In the genomic region with DNA sequence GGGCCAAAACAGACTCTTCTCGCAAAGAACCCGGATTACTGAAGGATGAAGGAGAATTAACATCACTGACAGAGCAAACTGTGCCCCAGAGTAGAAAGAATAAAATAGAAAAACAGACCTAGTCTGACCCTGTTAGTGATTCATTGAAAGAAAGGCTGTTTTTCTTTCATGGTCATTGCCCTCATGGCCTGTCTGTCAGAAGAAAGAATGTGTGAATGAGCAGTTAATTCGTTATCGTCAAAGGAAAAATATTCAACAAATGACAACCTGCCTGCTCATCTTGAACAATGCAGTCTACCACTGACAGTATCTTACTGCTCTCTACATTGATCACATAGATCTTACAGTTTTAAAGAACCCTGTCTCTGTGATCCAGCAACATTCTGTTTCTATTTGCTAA, we compare ENCODE assay signal across 18 mouse cellular contexts.
DNase-seq lines count a peak whose midpoint lies in the region.
"Had no signal": no experiment of that assay in that cellular context is flagged by ENCODE, and none has a peak within 500 bp of the region (broad histone marks: within the 10 kb centered on the region; RNA-seq: fewer than 3 reads in every experiment).

No protein-coding gene starts in this region.

- DNase-seq in embryo, embryonic 10.5 days (ENCODE audit: low spot score) = peak; percentile 1
- DNase-seq in embryo, embryonic 9.5 days (ENCODE audit: extremely low spot score) = no peak
- DNase-seq in kidney, adult 8-10 months = peak; percentile 1 to 19
- no peak for DNase-seq in kidney, postnatal 10 days
- DNase-seq in kidney, postnatal 14 days = peak; percentile 1
- DNase-seq in kidney, postnatal 25 days = no peak
- DNase-seq in right cerebral cortex, postnatal 25 days = no peak
- DNase-seq: adrenal gland, adult 8-10 months; adrenal gland, postnatal 14 days; adrenal gland, postnatal 36 days; B cell, adult 2 months; cerebellum, adult 11-12 months; cerebellum, adult 2 months; cerebellum, adult 9-10 months; cerebellum, postnatal 10 days; cerebellum, postnatal 25 days; embryo, embryonic 11 days; forebrain, postnatal 0 days had no signal

Comparison
In these comparisons a context has a peak if more than half of its experiments do, and no peak if none do; other contexts are left out.
1. DNase-seq: peak in embryo, embryonic 10.5 days (single experiment), kidney, adult 8-10 months (2 of 2) and kidney, postnatal 14 days (single experiment); none in embryo, embryonic 9.5 days (single experiment), kidney, postnatal 10 days (single experiment), kidney, postnatal 25 days (0 of 2) and right cerebral cortex, postnatal 25 days (single experiment).